Mouse (Mus musculus) midbrain, postnatal 0 days (tissue): ENCODE results near the gene Sipa1l1. TPM values are rescaled to one million over a fixed set of nuclear protein-coding genes. Genes with fewer than 3 reads are reported as not detected.

Experiments
- ATAC-seq: fragments of 200-750 bp; cut with Nextera tagmentation; 2 replicates; pipeline ENCODE4 v1.8.0; 2017; ENCODE audit warnings: moderate number of reproducible peaks, mild to moderate bottlenecking, moderate TSS enrichment, moderate library complexity; ENCODE audit not compliant: low FRiP score
- DNase-seq: peaks from one replicate; pipeline ENCODE4 v3.0.0-alpha.2; 2015; ENCODE audit warnings: low spot score
- H3K27ac ChIP-seq: fragments of 300-500 bp; sonication (generic); 2 replicates; pipeline ENCODE4 v1.5.1; 2014; ENCODE audit warnings: low read depth, mild to moderate bottlenecking, low read length, mixed read lengths
- H3K27me3 ChIP-seq: fragments of 300-500 bp; sonication (generic); 2 replicates; pipeline ENCODE4 v1.6.1; 2014; ENCODE audit warnings: low read length, control low read depth, mixed read lengths; ENCODE audit not compliant: insufficient read depth
- H3K36me3 ChIP-seq: fragments of 300-500 bp; sonication (generic); 2 replicates; pipeline ENCODE4 v1.6.1; 2014; ENCODE audit warnings: low read length, control low read depth, mixed read lengths; ENCODE audit not compliant: insufficient read depth
- H3K4me1 ChIP-seq: fragments of 300-500 bp; sonication (generic); 2 replicates; pipeline ENCODE4 v1.6.1; 2014; ENCODE audit warnings: mild to moderate bottlenecking, control low read depth, antibody characterized with exemption, low read length, mixed read lengths; ENCODE audit not compliant: insufficient read depth
- H3K4me2 ChIP-seq: fragments of 300-500 bp; sonication (generic); 2 replicates; pipeline ENCODE4 v1.6.1; 2014; ENCODE audit warnings: low read depth, mild to moderate bottlenecking, low read length, mixed read lengths; ENCODE audit not compliant: poor library complexity, severe bottlenecking
- H3K4me3 ChIP-seq: fragments of 300-500 bp; sonication (generic); 2 replicates; pipeline ENCODE4 v1.5.1; 2014; ENCODE audit warnings: low read depth, mild to moderate bottlenecking, low read length, moderate library complexity
- H3K9ac ChIP-seq: fragments of 300-500 bp; sonication (generic); replicated peaks from 2 replicates; pipeline ENCODE4 v1.6.1; 2014; ENCODE audit warnings: mild to moderate bottlenecking, low read length, moderate library complexity, mixed read lengths; ENCODE audit not compliant: poor library complexity, severe bottlenecking
- H3K9me3 ChIP-seq: fragments of 300-500 bp; sonication (generic); 2 replicates; pipeline ENCODE4 v1.6.1; 2016; ENCODE audit warnings: low read length, control low read depth
- CTCF ChIP-seq: IDR thresholded peaks from 2 replicates; pipeline ENCODE4 v1.5.1; 2016; ENCODE audit warnings: antibody characterized with exemption, mild to moderate bottlenecking
- WGBS: fragments of 180-500 bp; shearing (Covaris S2); extraction: QIAGEN DNeasy Blood & Tissue Kit; methylation state at CpG from one replicate; pipeline ENCODE4 v1.1.7; 2014; 5-methylcytosine and 5-hydroxymethylcytosine counted together
- polyA plus RNA-seq: library from polyadenylated mRNA; unstranded; fragments of >200 nt; fragmentation: Nextera tagmentation; extraction: Ambion mirVana; gene quantifications from 2 replicates; pipeline ENCODE4 v1.2.1, GENCODE M21; 2015
- total RNA-seq: library from RNA; depleted of rRNA; stranded (reverse); fragments of >200 nt; gene quantifications from 2 replicates; pipeline ENCODE4 v1.2.3, GENCODE M21; 2014

Gene Sipa1l1
- total and polyA plus RNA-seq, 2 experiments from 2014 or later = 7.1 to 22.2 TPM

DNA sequence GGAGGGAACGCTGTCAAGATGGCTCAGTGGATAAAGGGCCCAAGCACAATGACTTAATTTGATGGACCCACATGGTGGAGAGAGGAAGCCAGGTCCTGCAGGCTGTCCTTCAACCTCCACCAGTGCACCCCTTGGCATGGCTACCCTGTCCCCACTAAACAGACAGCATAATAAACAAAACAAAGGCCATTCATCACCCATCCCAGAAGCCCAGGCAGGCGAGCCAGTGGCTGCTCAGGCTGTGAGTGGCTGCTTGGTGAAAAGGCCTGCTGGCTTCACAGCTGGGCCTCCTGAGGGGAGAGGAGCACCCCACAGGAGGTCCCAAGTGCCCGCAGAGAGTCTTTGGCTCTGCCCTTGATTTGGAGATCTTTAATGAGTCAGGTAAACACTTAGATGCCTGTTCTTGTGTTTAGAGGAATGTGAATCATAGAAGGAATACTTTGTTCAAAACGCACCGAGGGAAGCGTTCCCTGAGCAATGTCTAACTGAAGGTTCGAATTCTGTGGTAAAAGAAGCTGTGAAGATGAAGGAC is 27.6 kb downstream of the Sipa1l1 start:
- Histone ChIP-seq H3K36me3 (no peaks in the 10 kb centered on the region), H3K27me3 (no peaks in the 10 kb centered on the region), H3K27ac (no peak overlapping the region), H3K4me1 (no peaks in the 10 kb centered on the region), H3K9me3 (no peaks in the 10 kb centered on the region), H3K9ac (no peak overlapping the region), H3K4me3 (no peak overlapping the region), H3K4me2 (no peak overlapping the region)
- DNase-seq = no peak
- TF ChIP-seq CTCF = no peak
- no peak for ATAC-seq
- WGBS = 30% methylated on average over 7 of the region's 7 CpGs

DNA sequence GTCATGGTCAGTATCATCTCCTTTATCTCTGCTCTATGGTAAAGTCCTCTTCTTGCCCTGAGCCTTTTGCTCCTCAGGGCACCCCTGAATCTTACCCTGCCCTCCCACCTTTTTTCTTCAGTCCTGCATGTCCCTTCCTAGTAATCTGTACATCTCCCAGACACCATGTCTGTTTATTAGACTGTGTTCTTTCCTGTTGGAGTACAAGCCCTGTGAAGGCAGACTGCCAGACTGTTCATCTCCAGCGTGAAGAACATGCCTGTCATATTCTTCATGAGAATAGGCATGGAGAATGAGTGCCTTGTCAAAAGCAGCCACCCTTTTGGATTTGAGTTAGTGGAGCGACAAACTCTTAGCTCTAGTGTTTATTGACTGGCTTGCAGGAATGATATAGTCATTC is 28.1 kb downstream of the Sipa1l1 start:
- ATAC-seq (no peak), DNase-seq (no peak)
- Histone ChIP-seq H3K4me3 (no peak overlapping the region), H3K4me1 (no peaks in the 10 kb centered on the region), H3K4me2 (no peak overlapping the region), H3K27me3 (no peaks in the 10 kb centered on the region), H3K9ac (no peak overlapping the region), H3K9me3 (no peaks in the 10 kb centered on the region), H3K27ac (no peak overlapping the region), H3K36me3 (no peaks in the 10 kb centered on the region)
- WGBS = 69% methylated on average over 2 of the region's 2 CpGs
- no peak for TF ChIP-seq CTCF

DNA sequence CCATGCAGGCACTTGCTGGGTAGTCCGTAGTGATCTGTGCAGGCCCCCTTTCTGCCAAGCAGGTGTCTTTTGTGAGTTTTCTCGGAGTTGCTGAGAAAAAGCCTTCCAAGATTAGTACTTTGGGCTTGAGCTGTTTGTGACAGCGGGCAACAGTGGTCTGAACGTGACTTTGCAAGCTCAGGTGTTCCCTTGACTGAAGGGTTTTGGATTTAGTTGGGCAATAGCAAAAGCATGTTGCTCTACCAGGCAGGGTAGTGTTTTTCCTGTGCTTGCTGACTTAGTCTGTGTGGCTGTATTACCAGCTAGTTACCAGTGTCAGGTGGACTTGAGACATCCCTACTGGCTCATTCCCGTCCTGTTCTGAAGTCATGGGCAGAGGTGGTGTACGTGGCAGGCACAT is 30.2 kb downstream of the Sipa1l1 start:
- no peak for TF ChIP-seq CTCF
- Histone ChIP-seq H3K27ac (no peak overlapping the region), H3K36me3 (no peaks in the 10 kb centered on the region), H3K4me2 (no peak overlapping the region), H3K9ac (no peak overlapping the region), H3K4me3 (no peak overlapping the region), H3K4me1 (no peaks in the 10 kb centered on the region), H3K9me3 (no peaks in the 10 kb centered on the region), H3K27me3 (no peaks in the 10 kb centered on the region)
- ATAC-seq = no peak
- no peak for DNase-seq
- WGBS = 88% methylated on average over 6 of the region's 6 CpGs

DNA sequence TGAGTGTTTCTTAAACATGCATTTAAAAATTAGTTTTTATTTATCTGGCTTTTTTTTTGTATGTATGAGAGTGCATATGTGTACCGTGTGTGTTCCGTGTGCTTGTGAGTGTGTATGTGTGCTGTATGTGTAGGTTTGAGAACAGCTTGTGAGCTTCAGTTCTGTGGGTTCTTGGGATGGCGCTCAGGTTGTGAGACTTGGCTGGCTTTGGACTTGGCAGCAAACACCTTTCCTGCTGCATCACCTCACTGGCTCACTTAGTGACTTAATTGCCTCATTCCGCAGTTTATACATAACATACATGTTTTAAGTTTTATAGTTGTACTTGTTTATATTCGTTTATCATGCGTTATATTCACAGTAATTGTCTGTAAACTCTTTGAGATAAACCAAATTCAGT is 35.0 kb downstream of the Sipa1l1 start:
- 96% methylated on average over 6 of the region's 6 CpGs for WGBS
- Histone ChIP-seq H3K4me2 (no peak overlapping the region), H3K9me3 (no peaks in the 10 kb centered on the region), H3K36me3 (no peaks in the 10 kb centered on the region), H3K4me1 (no peaks in the 10 kb centered on the region), H3K9ac (no peak overlapping the region), H3K27me3 (no peaks in the 10 kb centered on the region), H3K27ac (no peak overlapping the region), H3K4me3 (no peak overlapping the region)
- TF ChIP-seq CTCF = no peak
- DNase-seq (no peak), ATAC-seq (no peak)

DNA sequence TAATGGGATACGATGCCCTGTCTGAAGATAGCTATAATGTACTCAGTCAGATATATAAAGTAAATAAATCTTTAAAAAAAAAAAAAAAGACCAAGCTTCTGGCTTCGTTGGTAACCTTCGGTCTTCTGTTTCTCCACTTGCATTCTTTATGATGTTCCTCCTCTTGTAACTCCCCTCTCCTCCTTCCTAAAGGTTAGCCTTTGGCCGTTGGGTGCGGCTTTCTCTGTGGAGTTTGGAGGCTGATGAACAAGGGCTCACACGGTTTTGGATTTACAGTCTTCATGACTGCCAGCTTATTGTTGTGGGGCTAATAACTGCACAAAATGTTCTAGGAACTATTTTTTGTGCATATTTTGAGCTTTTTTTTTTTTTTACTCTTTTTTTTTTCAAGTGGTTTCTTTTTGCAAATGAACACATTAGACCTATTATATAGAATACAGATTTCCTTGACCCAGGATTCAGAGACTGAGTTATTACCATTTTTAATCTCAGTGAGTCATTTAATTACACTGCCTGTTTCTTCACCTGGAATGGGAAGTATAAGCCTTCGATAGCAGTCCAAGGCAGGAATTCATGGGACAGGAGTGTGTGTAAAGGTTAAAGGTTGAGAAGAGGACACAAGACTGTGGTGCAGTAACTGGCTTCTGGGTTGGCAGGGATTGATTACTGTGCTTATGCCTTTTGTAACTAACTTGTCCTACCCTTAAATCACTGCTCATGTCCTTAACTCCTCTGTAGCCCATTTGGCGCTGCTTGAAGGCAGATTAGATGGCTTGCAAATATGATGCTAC is 37.9 kb downstream of the Sipa1l1 start:
- H3K4me2 ChIP-seq = no peak overlapping the region
- 94% methylated on average over 8 of the region's 8 CpGs for WGBS
- H3K4me3 ChIP-seq = no peak overlapping the region
- DNase-seq = no peak
- H3K36me3 ChIP-seq = no peaks in the 10 kb centered on the region
- no peak for ATAC-seq
- H3K27ac ChIP-seq = no peak overlapping the region
- no peak for TF ChIP-seq CTCF
- H3K9me3 ChIP-seq = no peaks in the 10 kb centered on the region
- H3K4me1 ChIP-seq = no peaks in the 10 kb centered on the region
- H3K27me3 ChIP-seq = no peaks in the 10 kb centered on the region
- H3K9ac ChIP-seq = no peak overlapping the region

DNA sequence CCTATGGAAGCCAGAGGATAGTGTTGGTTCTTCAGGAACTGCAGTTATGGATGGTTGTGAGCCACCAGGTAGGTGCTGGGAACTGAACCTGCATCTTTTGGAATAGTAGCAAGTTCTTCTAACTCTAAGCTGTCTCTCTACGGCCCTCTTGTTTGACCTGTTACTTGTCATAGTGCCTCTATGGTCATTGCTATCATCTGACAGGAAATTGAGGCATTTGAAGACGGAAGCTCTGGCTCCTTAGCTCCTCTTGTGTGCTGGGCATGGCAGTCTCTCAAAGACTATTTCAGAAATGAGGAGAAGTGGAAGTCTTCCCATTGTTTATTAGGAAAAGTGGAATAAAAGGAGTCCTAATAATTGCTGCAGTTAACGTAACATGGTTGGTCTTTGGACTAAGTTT is 38.9 kb downstream of the Sipa1l1 start:
- H3K4me2 ChIP-seq = no peak overlapping the region
- no peaks in the 10 kb centered on the region for H3K27me3 ChIP-seq
- no peak overlapping the region for H3K9ac ChIP-seq
- TF ChIP-seq CTCF = no peak
- no peaks in the 10 kb centered on the region for H3K9me3 ChIP-seq
- H3K4me3 ChIP-seq = no peak overlapping the region
- H3K36me3 ChIP-seq = no peaks in the 10 kb centered on the region
- 89% methylated on average over 3 of the region's 3 CpGs for WGBS
- no peaks in the 10 kb centered on the region for H3K4me1 ChIP-seq
- ATAC-seq (no peak), DNase-seq (no peak)
- H3K27ac ChIP-seq = no peak overlapping the region
